Mouse (Mus musculus): ENCODE data around the gene Pgghg.

DNA sequence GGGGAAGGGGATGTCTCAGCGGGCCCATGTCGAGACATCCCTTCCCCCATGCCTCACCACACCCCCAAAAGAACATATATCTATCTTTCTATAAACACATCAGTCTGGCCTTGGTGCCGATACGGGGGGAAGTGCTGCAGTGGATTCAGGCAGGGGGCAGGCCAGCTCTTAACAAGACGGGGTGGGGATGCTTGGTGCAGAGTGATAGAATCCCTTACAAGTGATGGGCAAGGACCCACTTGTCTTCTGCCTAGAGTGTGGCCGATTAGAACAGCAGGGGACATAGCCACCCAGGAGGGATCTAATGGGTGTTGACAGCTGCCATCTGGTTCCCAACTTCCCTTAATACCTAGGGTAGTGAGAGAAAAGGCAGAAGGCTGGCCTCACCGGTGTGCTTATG lies 29.7 kb downstream of the Pgghg start:
- TF ChIP-seq ELF1 (IDR thresholded peaks at IDR 0.05; ENCODE audit: low read depth, low read length) (no peak), CTCF (conservative IDR thresholded peaks at IDR 0.05 in 1 of 2, IDR thresholded peaks at IDR 0.05 in 1 of 2; ENCODE audit: low read depth in 2 of 2, low read length in 2 of 2) (no peak)
